Mouse (Mus musculus): ENCODE data around the gene Clasrp.

GRCm38 (mm10) chr7:19586269-19586668 lies 18.0 kb downstream of the Clasrp start:
- TF ChIP-seq CTCF (IDR thresholded peaks at IDR 0.05; ENCODE audit: low read depth): no peak
- no peak for TF ChIP-seq EP300 (IDR thresholded peaks at IDR 0.05; ENCODE audit: low read depth)

Measured in liver, postnatal 0 days (tissue).